Mouse (Mus musculus) spleen, embryonic (tissue): ENCODE data around the gene Cntrl.

Source experiments
- CTCF ChIA-PET: fragments of 350-600 bp; sonication (Branson Sonifier 250); formaldehyde crosslinking; loops from one replicate; lab custom pipeline; 2022; lab: Charles Lee

The Cntrl gene

DNA sequence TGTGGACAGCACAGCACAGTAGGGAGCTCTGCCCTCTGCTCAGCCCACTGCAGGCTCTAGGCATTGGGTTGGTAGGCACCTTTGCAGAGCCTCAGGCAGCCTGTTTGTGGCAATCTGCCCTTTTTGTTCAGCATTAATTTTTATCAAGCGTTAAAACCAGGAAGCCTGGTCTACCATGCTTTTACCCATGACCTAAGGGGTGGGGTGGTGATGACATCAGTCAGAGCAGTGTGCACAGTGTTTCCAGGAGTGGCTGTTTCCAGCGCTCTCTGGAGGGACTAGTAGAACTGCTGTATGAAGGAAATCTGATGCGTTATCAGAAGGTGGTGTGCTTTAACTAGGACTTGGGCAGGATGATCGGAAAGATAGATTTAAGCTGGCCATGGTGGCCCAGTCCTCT is 63.0 kb downstream of the Cntrl start:
- CTCF ChIA-PET: no interaction called here

- CTCF ChIA-PET: no interaction called here
Observed at GRCm38 (mm10) chr2:35173666-35174065, 64.4 kb downstream of the Cntrl start.

- CTCF ChIA-PET: no interaction called here
Observed at GRCm38 (mm10) chr2:35174100-35174499, 64.8 kb downstream of the Cntrl start.

DNA sequence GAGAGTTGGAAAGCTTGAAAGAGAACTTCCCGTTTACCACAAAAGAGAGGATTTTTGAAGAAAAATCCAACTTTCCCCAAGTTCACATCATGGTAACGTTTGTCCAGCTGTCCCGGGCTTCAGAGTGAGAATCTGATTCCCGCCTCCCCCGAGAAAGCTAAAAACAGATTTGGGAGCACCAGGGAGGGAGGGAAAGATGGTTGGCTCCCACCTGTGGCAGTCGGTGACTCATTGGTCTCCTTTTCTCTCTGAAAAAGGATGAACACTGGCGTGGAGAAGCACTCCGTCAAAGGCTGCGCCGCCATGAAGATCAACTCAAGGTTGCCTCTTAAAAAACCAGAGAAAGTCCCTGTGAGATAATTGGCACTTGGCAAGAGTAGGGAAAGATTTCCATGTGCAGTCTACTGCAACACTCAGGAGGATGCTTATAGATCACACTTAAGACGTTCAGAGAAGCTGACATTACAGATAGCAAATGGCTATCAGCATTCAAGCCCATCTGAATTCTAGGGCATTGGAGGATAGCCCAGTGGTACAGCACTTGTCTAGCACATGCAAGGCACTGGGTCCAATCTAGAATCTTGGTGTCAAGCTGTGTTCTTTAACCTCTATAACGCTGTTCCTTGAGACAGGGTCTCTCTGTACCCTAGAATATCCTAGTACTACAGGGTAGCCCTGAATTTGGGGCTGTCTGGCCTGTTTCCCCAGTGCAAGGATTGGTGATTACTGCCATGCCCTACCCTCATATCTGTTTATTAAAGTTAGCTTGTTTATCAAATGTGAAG is 66.2 kb downstream of the Cntrl start:
- CTCF ChIA-PET: no interaction called here

GRCm38 (mm10) chr2:35178153-35178552 is 68.9 kb downstream of the Cntrl start:
- CTCF ChIA-PET: interaction anchor here (0.6 to 1.2 kb wide), 2 partner anchors 45 to 222 kb away, joined by 3 to 4 read pairs; no protein-coding TSS in a partner anchor

DNA sequence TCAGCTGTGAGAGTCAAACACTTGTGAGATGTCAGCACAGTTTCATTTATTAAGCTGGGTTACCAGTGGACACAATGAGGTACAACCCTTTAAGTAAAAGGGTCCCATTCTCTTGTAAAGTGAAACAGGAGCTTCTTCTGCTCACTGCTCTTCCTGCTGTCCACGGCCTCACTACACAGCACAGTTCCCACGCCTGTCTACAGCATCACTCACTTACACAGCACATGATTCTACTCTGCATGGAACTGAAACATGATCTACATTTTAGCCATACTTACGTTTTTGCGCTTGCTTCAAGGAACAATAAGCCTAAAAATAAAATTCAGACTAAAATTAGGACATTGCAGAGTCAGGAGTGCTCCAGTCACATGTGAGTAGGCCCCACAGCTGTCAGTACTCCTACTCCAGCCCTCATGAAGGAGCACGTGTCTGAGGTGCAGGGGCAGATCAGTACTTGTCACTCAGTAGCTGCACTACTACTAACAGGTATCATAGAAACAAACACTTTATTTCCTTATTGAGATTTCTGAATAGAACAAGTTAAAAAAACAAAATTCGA is 73.9 kb downstream of the Cntrl start:
- CTCF ChIA-PET: interaction anchor here (0.6 kb wide), 1 partner anchor 36 kb away, joined by 4 read pairs; no protein-coding TSS in a partner anchor

DNA sequence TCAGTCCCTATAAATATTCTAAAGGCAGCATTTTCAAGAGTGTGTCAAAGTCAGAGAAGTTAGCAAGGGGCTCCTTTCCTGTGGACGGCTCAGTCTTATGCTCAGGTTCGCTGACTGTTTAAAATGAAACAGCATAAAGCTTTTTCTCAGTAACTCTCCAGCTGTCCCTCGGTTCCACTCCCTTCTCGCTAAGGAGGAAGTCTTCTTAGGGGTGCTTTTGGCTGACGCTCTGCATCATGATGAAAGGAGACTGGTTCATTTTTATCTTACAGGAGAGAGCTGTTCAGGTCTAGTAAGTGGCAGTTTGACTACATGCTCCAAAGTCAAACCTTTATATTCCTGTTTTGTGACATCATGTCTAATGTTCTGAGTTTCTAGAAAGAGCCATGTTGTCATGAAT is 79.6 kb downstream of the Cntrl start:
- CTCF ChIA-PET: no interaction called here

DNA sequence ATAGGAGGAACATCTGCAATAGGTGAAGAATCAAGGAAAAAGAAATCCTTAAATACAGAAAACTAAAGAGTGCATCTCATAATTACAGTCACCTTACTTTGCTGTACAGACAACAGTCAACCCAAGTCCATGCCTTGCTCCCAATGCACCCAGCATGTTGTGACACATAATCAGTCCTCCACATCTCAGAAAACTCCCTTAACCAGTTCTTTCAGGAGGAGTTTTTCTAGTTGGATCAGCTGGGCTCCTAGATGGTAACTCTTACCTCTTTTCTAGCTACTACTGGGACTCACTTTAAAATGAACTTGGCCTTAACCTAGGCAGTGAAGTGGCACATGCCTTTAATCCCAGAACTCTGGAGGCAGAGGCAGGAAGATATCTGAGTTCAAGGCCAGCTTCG is 84.7 kb downstream of the Cntrl start:
- CTCF ChIA-PET: no interaction called here

DNA sequence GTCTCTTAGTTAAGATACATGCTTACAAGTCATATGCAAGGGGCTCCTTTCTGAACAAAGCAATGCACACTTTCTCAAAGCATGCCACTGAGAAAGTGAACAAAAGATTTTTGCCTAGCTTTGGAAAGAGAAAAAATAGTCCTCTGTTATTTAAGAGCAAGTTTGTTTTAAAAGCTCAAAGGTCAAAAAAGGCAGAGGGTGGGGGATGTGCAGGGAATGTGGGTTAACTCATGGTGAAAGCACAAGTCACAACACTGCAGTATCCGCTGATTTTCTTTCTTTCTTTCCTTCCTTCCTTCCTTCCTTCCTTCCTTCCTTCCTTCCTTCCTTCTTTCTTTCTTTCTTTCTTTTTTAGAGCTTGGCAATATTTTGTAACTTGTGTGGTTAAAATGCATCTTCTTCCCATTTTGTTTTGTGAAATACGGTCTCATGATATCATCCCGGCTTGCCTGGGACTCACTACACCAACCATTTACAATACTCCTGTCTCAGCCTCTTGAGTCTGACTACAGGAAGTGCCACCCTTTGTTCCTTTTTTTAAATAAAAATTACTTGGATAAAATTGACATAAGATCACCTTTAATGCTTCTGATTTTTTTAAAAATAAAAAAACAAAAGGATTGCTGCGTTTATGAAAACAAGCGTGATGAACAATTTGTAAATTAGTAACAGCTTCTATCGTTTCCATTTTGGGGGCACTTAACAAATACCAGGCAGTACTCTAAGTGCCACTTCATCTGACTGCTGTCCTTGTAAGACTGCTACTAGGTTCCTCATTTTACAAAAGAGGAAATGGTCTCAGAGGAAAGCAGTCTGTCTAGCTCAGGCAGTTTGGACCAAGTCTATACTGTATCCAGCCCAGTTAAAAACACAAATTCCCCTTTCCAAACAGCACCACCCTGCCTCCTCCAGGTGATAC is 86.6 kb downstream of the Cntrl start:
- CTCF ChIA-PET: interaction anchor here (0.6 to 0.8 kb wide), 2 partner anchors 61 to 71 kb away, joined by 3 to 4 read pairs; no protein-coding TSS in a partner anchor

DNA sequence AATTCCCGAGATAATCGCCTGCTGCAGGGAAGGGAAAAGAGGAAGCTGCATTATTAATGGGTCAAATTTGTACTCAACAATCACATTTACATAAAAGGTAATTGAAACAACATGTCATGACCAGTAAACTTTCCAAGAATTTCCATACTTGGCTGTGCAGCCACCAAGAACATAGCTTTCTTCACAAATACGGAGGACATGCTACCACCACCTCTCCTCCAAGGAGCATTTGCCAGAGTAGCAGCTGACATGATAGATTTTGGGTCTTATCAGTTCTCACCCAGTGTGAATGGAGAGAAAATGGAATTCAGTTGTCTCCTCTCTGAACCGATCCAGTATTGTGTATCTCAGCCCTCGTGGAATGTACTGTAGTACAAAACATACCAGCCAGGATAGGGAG is 90.2 kb downstream of the Cntrl start:
- CTCF ChIA-PET: no interaction called here

- CTCF ChIA-PET: no interaction called here
Observed at GRCm38 (mm10) chr2:35199971-35200897, 90.9 kb downstream of the Cntrl start.

- CTCF ChIA-PET: no interaction called here
Observed at GRCm38 (mm10) chr2:35200898-35201668, 91.8 kb downstream of the Cntrl start, which contains the start of gene Rab14. Gene Rab14, minus strand, starts transcription at chr2:35201120.

- CTCF ChIA-PET: no interaction called here
Observed at GRCm38 (mm10) chr2:35203729-35204128, 94.4 kb downstream of the Cntrl start.

DNA sequence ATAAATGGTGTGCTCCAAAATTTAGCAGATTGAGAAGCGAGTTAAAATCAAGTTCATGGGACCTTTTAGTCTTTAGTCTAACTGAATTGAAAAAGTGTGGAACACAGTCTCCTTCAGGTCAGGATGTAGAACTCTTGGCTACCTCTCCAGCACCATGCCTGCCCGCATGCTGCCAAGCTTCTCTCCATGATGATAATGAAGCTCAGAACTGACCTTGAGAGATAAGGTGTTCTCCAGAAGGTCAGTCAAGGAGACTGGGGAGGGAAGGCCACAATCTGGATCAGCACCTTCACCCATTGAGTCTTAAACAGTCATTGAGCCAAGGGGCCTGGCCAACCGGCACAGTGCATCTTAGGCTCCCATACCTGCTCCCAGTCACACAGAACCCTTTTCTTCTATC is 97.5 kb downstream of the Cntrl start:
- CTCF ChIA-PET: no interaction called here

- CTCF ChIA-PET: interaction anchor here (0.7 kb wide), 1 partner anchor 236 kb away, joined by 3 read pairs; no protein-coding TSS in a partner anchor
Observed at GRCm38 (mm10) chr2:35208054-35208453, 98.8 kb downstream of the Cntrl start.

DNA sequence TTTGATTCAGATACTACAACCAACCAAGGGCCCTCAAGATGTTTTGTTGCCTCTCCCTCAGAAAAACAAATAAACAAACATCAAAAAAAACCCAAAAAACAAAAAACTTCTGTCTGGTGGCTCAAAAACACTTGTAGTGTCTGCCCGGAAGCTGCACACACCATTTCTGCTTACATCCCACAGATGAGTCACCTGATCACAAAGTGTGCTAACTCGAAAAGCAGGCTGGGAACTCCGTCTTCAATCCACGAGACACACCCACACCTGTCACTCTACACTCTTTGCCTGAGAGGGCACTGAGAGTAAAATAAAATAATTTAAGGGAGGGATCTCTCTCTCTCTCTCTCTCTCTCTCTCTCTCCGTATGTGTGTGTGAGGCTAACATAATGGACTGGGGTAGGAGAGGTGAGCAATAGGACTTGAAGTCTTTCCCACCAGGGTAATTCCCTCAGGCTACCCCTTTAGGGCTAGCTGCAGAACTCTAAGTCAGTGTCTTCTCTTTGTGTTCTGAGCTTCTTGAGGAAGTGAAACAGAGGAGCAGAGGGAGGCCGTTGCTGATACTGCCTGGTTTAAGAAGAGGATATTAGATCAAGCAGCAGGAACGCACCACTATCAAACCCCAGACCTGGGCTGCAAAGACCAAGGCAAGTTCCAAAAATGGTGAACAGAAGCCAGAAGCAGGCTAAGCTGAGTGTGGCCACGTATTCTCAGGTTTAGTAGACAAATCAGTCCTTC is 99.8 kb downstream of the Cntrl start:
- CTCF ChIA-PET: no interaction called here

- CTCF ChIA-PET: no interaction called here
Observed at GRCm38 (mm10) chr2:35211681-35212080, 102.4 kb downstream of the Cntrl start.

DNA sequence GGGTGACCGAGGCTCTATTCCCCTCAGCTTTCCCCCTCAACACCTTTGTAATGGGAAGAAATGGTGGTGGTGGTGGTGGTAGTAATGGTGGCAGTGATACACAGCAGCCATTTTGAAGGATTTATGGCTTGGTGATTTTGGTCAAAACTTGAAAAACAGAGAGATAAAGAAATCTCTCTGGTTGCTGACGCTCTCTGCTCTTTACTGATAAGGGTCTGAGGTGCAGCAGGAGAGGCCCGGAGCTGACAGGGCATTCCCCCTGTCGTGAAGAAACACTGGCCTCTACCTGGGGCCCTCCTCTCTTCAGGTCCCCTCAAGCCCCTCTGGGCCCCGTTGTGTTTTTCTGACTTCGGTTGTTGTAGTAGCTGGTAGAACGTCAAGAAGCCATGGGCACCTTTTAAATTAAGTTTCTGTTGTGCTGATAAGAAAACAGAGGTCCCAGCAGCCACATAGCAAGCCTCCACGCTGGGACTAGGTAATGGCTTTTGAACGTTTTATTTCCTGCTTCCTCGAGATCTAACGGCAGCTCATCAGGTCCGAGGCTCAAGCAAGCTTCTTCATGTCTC is 104.1 kb downstream of the Cntrl start:
- CTCF ChIA-PET: interaction anchor here (2.1 kb wide), 1 partner anchor 52 kb away, joined by 11 read pairs; no protein-coding TSS in a partner anchor

DNA sequence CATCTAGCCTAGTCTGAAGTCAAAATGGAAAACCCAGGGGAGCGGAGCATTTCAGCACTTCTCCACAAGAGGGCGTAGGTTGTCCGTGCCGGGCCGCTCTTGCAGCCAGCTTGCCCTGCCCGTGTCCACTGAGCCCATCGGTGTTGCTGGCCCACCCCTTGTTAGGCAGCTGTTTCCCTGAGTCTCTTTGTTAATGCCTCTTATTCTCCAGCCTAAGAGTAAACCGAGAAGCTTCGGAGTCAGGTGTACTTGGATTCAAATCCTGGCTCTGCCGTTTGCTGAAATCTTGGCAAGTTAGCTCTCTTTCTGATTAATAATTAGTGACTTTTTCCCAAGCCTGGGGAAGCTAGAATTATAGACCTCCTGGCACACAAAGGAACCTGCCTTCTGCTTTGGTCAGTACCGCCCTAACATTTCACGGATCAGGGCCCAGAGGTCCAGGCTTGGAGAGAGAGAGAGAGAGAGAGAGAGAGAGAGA is 105.6 kb downstream of the Cntrl start:
- CTCF ChIA-PET: interaction anchor here (0.6 to 2.1 kb wide), 4 partner anchors 39 to 78 kb away, joined by 3 to 11 read pairs (median 6); no protein-coding TSS in a partner anchor
